Mouse (Mus musculus): ENCODE measurements around the gene Tyrobp. TPM values are rescaled to one million over a fixed set of nuclear protein-coding genes. Genes with fewer than 3 reads are reported as not detected.

Gene Tyrobp
- polyA plus RNA-seq, 1 experiment = 43.0 TPM

Other genes with a start within 250 kb of the Tyrobp start
- 17.8 and 24.3 TPM in 2 replicates for gene Zfp146, start 244.0 kb upstream of the Tyrobp start, polyA plus RNA-seq (2012; ENCODE audit: insufficient read depth, insufficient read length, missing spikeins)
- gene Cox7a1, start 229.6 kb upstream of the Tyrobp start, polyA plus RNA-seq (2012; ENCODE audit: insufficient read depth, insufficient read length, missing spikeins) = 3,242 and 3,950 TPM in 2 replicates
- 549 and 708 TPM in 2 replicates for gene Capns1, start 214.9 kb upstream of the Tyrobp start, polyA plus RNA-seq (2012; ENCODE audit: insufficient read depth, insufficient read length, missing spikeins)
- gene Polr2i, start 181.8 kb upstream of the Tyrobp start, polyA plus RNA-seq (2012; ENCODE audit: insufficient read depth, insufficient read length, missing spikeins) = 93.0 and 113 TPM in 2 replicates
- 62.8 and 71.2 TPM in 2 replicates for gene Tbcb, start 181.5 kb upstream of the Tyrobp start, polyA plus RNA-seq (2012; ENCODE audit: insufficient read depth, insufficient read length, missing spikeins)
- not detected in 2 replicates for gene Ovol3, start 178.0 kb upstream of the Tyrobp start, polyA plus RNA-seq (2012; ENCODE audit: insufficient read depth, insufficient read length, missing spikeins)
- 0.83 TPM in 1 of 2 replicates, not detected in the other for gene Thap8, start 133.7 kb upstream of the Tyrobp start, polyA plus RNA-seq (2012; ENCODE audit: insufficient read depth, insufficient read length, missing spikeins)
- gene Wdr62, start 133.3 kb upstream of the Tyrobp start, polyA plus RNA-seq (2012; ENCODE audit: insufficient read depth, insufficient read length, missing spikeins) = 3.2 and 4.6 TPM in 2 replicates
- gene Clip3, start 122.0 kb upstream of the Tyrobp start, polyA plus RNA-seq (2012; ENCODE audit: insufficient read depth, insufficient read length, missing spikeins) = 4.5 and 7.3 TPM in 2 replicates
- gene Alkbh6, start 105.0 kb upstream of the Tyrobp start, polyA plus RNA-seq (2012; ENCODE audit: insufficient read depth, insufficient read length, missing spikeins) = 34.7 and 38.6 TPM in 2 replicates
- not detected in 2 replicates for gene Syne4, start 99.0 kb upstream of the Tyrobp start, polyA plus RNA-seq (2012; ENCODE audit: insufficient read depth, insufficient read length, missing spikeins)
- gene E130208F15Rik, start 92.0 kb upstream of the Tyrobp start, polyA plus RNA-seq (2012; ENCODE audit: insufficient read depth, insufficient read length, missing spikeins) = 1.6 and 2.0 TPM in 2 replicates
- gene Sdhaf1, start 89.9 kb upstream of the Tyrobp start, polyA plus RNA-seq (2012; ENCODE audit: insufficient read depth, insufficient read length, missing spikeins) = 18.1 and 22.7 TPM in 2 replicates
- gene Lrfn3, start 51.0 kb upstream of the Tyrobp start, polyA plus RNA-seq (2012; ENCODE audit: insufficient read depth, insufficient read length, missing spikeins) = 0.67 and 2.4 TPM in 2 replicates
- 2.5 and 2.8 TPM in 2 replicates for gene Hcst, start 6.1 kb downstream of the Tyrobp start, polyA plus RNA-seq (2012; ENCODE audit: insufficient read depth, insufficient read length, missing spikeins)
- gene Nfkbid, start 8.0 kb downstream of the Tyrobp start, polyA plus RNA-seq (2012; ENCODE audit: insufficient read depth, insufficient read length, missing spikeins) = 0.67 and 1.6 TPM in 2 replicates
- gene Aplp1, start 31.8 kb downstream of the Tyrobp start, polyA plus RNA-seq (2012; ENCODE audit: insufficient read depth, insufficient read length, missing spikeins) = 0.44 and 0.92 TPM in 2 replicates
- not detected in 2 replicates for gene Kirrel2, start 43.9 kb downstream of the Tyrobp start, polyA plus RNA-seq (2012; ENCODE audit: insufficient read depth, insufficient read length, missing spikeins)
- not detected in 2 replicates for gene Nphs1, start 44.6 kb downstream of the Tyrobp start, polyA plus RNA-seq (2012; ENCODE audit: insufficient read depth, insufficient read length, missing spikeins)
- gene Prodh2, start 79.9 kb downstream of the Tyrobp start, polyA plus RNA-seq (2012; ENCODE audit: insufficient read depth, insufficient read length, missing spikeins) = not detected in 2 replicates
- 0.40 TPM in 1 of 2 replicates, not detected in the other for gene Arhgap33, start 121.3 kb downstream of the Tyrobp start, polyA plus RNA-seq (2012; ENCODE audit: insufficient read depth, insufficient read length, missing spikeins)
- gene Hspb6, start 138.4 kb downstream of the Tyrobp start, polyA plus RNA-seq (2012; ENCODE audit: insufficient read depth, insufficient read length, missing spikeins) = 49.1 and 64.2 TPM in 2 replicates
- gene Proser3, start 138.5 kb downstream of the Tyrobp start, polyA plus RNA-seq (2012; ENCODE audit: insufficient read depth, insufficient read length, missing spikeins) = 0.95 and 4.2 TPM in 2 replicates
- 19.5 and 23.1 TPM in 2 replicates for gene Lin37, start 146.1 kb downstream of the Tyrobp start, polyA plus RNA-seq (2012; ENCODE audit: insufficient read depth, insufficient read length, missing spikeins)
- 59.1 and 65.5 TPM in 2 replicates for gene U2af1l4, start 149.5 kb downstream of the Tyrobp start, polyA plus RNA-seq (2012; ENCODE audit: insufficient read depth, insufficient read length, missing spikeins)
- 0.91 and 5.5 TPM in 2 replicates for gene Gm49396, start 149.6 kb downstream of the Tyrobp start, polyA plus RNA-seq (2012; ENCODE audit: insufficient read depth, insufficient read length, missing spikeins)
- gene Psenen, start 149.9 kb downstream of the Tyrobp start, polyA plus RNA-seq (2012; ENCODE audit: insufficient read depth, insufficient read length, missing spikeins) = 177 and 187 TPM in 2 replicates
- gene Igflr1, start 151.7 kb downstream of the Tyrobp start, polyA plus RNA-seq (2012; ENCODE audit: insufficient read depth, insufficient read length, missing spikeins) = not detected in 2 replicates
- 7.1 and 16.1 TPM in 2 replicates for gene Kmt2b, start 175.0 kb downstream of the Tyrobp start, polyA plus RNA-seq (2012; ENCODE audit: insufficient read depth, insufficient read length, missing spikeins)
- not detected in 2 replicates for gene Zbtb32, start 185.1 kb downstream of the Tyrobp start, polyA plus RNA-seq (2012; ENCODE audit: insufficient read depth, insufficient read length, missing spikeins)
- not detected in 2 replicates for gene Upk1a, start 199.1 kb downstream of the Tyrobp start, polyA plus RNA-seq (2012; ENCODE audit: insufficient read depth, insufficient read length, missing spikeins)
- gene Cox6b1, start 212.4 kb downstream of the Tyrobp start, polyA plus RNA-seq (2012; ENCODE audit: insufficient read depth, insufficient read length, missing spikeins) = 5,485 and 5,752 TPM in 2 replicates
- gene Etv2, start 222.1 kb downstream of the Tyrobp start, polyA plus RNA-seq (2012; ENCODE audit: insufficient read depth, insufficient read length, missing spikeins) = not detected in 2 replicates
- gene Rbm42, start 236.6 kb downstream of the Tyrobp start, polyA plus RNA-seq (2012; ENCODE audit: insufficient read depth, insufficient read length, missing spikeins) = 24.5 and 39.6 TPM in 2 replicates

Data from brown adipose tissue, adult 24 weeks (tissue).